Mouse (Mus musculus) neural tube, embryonic 11.5 days (tissue): ENCODE results near the gene Tubgcp5. TPM values are rescaled to one million over a fixed set of nuclear protein-coding genes. Genes with fewer than 3 reads are reported as not detected.

Experiments
- ATAC-seq: fragments of 200-750 bp; cut with Nextera tagmentation; 2 replicates; pipeline ENCODE4 v1.8.0; 2017; ENCODE audit warnings: moderate number of reproducible peaks, mild to moderate bottlenecking, moderate TSS enrichment, moderate library complexity; ENCODE audit not compliant: insufficient read depth, low FRiP score, low TSS enrichment
- DNase-seq: peaks from one replicate; pipeline ENCODE4 v3.0.0-alpha.2; 2015; ENCODE audit warnings: low spot score
- H3K27ac ChIP-seq: fragments of 300-500 bp; sonication (generic); 2 replicates; pipeline ENCODE4 v1.5.1; 2014; ENCODE audit warnings: low read depth, mild to moderate bottlenecking, low read length
- H3K27me3 ChIP-seq: fragments of 300-500 bp; sonication (generic); 2 replicates; pipeline ENCODE4 v1.6.1; 2014; ENCODE audit warnings: mild to moderate bottlenecking, low read length, mixed read lengths; ENCODE audit not compliant: control insufficient read depth, insufficient read depth
- H3K36me3 ChIP-seq: fragments of 300-500 bp; sonication (generic); 2 replicates; pipeline ENCODE4 v1.6.1; 2014; ENCODE audit warnings: mild to moderate bottlenecking, low read length, moderate library complexity, mixed read lengths; ENCODE audit not compliant: control insufficient read depth, insufficient read depth
- H3K4me1 ChIP-seq: fragments of 300-500 bp; sonication (generic); 2 replicates; pipeline ENCODE4 v1.6.1; 2014; ENCODE audit warnings: low read length, mixed read lengths; ENCODE audit not compliant: control insufficient read depth, insufficient read depth
- H3K4me2 ChIP-seq: fragments of 300-500 bp; sonication (generic); 2 replicates; pipeline ENCODE4 v1.6.1; 2014; ENCODE audit warnings: low read depth, mild to moderate bottlenecking, moderate library complexity
- H3K4me3 ChIP-seq: fragments of 300-500 bp; sonication (generic); 2 replicates; pipeline ENCODE4 v1.5.1; 2014; ENCODE audit warnings: low read depth, low read length
- H3K9ac ChIP-seq: fragments of 300-500 bp; sonication (generic); 2 replicates; pipeline ENCODE4 v1.6.1; 2014; ENCODE audit warnings: mild to moderate bottlenecking, low read length
- H3K9me3 ChIP-seq: fragments of 300-500 bp; sonication (generic); 2 replicates; pipeline ENCODE4 v1.6.1; 2016; ENCODE audit warnings: low read length; ENCODE audit not compliant: control insufficient read depth
- WGBS: fragments of 180-500 bp; shearing (Covaris S2); extraction: QIAGEN DNeasy Blood & Tissue Kit; methylation state at CpG from one replicate; pipeline ENCODE4 v1.1.7; 2014; 5-methylcytosine and 5-hydroxymethylcytosine counted together
- polyA plus RNA-seq: library from polyadenylated mRNA; unstranded; fragments of >200 nt; fragmentation: Nextera tagmentation; extraction: Ambion mirVana; gene quantifications from 2 replicates; pipeline ENCODE4 v1.2.1, GENCODE M21; 2014

The Tubgcp5 gene
- polyA plus RNA-seq, 1 experiment from 2014 or later = 34.0 TPM

DNA sequence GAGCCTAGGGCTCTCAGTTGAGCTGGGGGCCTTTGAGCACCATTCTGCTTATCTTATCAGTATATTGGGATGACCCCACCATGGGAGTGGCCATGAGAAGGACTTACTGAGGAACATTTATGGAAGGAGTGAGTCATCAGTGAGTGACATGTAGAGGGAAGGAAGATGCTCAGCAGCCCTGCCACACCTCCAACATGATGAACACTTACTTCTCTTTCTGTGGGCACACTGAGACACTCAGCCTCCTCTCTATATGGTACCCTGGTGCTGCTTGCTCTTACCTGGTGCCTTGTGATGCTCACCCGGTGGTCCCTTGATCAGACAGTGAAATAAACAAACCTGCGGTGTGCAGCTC is 65.5 kb downstream of the Tubgcp5 start:
- H3K27me3 ChIP-seq = no peaks in the 10 kb centered on the region
- WGBS = 95% methylated on average over 2 of the region's 2 CpGs
- no peak overlapping the region for H3K27ac ChIP-seq
- H3K36me3 ChIP-seq = no peaks in the 10 kb centered on the region
- H3K9ac ChIP-seq = no peak overlapping the region
- no peak for DNase-seq
- no peak overlapping the region for H3K4me2 ChIP-seq
- no peak for ATAC-seq
- H3K9me3 ChIP-seq = no peaks in the 10 kb centered on the region
- H3K4me3 ChIP-seq = no peak overlapping the region
- no peaks in the 10 kb centered on the region for H3K4me1 ChIP-seq

DNA sequence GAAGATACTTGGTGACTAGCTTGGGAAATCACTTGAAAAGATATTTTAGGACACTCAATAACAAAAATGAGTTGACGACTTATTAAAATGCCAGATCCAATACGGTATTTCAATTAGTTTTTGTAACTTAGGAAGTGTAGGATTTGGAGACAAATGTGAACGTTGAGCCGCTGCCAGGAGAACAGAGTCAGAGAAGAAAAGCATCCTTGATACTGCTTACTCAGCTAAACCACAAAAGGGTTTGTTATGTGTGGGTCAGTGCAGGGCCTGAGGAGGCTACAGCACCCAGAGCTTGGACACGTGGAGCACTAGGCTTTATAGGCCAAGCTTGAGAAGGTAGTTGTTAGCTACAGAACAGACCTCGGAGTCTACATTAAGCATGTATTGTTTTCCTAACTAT is 66.0 kb downstream of the Tubgcp5 start:
- Histone ChIP-seq H3K9me3 (no peaks in the 10 kb centered on the region), H3K36me3 (no peaks in the 10 kb centered on the region), H3K4me2 (no peak overlapping the region), H3K4me3 (no peak overlapping the region), H3K4me1 (no peaks in the 10 kb centered on the region), H3K27ac (no peak overlapping the region), H3K9ac (no peak overlapping the region), H3K27me3 (no peaks in the 10 kb centered on the region)
- DNase-seq = no peak
- 94% methylated on average over 6 of the region's 6 CpGs for WGBS
- no peak for ATAC-seq

DNA sequence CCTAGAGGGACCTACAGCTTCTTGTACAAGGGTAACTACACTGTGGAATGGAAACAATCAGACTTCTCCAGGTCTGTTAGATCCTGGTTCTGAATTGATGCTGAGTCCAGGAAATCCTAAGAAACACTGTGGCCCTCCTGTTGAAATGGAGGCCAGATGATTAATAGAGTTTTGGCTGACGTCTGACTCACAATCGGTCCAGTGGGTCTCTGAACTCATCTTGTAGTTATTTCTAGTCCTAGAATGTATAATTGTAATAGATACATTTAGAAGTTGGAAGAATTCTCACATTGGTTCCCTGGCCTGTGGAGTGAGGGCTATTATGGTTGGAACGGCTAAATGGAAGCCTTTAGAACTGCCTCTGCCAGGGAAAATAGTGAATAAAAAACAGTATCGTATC is 67.2 kb downstream of the Tubgcp5 start:
- H3K9me3 ChIP-seq = no peaks in the 10 kb centered on the region
- no peak overlapping the region for H3K27ac ChIP-seq
- H3K27me3 ChIP-seq = no peaks in the 10 kb centered on the region
- H3K4me1 ChIP-seq = no peaks in the 10 kb centered on the region
- H3K9ac ChIP-seq = no peak overlapping the region
- WGBS = 89% methylated on average over 4 of the region's 4 CpGs
- H3K4me2 ChIP-seq = no peak overlapping the region
- no peaks in the 10 kb centered on the region for H3K36me3 ChIP-seq
- no peak for ATAC-seq
- DNase-seq = no peak
- no peak overlapping the region for H3K4me3 ChIP-seq

DNA sequence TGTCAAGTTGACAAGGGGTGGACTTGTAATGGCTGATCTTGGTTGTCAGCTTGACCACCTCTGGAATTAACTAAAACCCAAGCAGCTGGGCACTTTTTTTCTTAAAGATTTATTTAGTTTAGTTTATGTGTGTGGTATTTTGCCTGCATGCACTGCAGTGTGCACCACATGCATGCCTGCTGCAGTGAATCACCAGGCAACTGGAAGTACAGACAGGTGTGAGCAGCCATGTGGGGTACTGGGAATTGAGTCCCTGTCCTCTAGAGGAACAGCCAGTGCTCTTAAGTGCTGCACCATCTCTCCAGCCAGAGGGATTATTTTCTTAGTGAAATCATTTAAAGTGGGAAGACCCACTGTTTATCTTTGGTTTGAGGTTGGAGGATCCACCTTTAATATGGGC is 71.1 kb downstream of the Tubgcp5 start:
- Histone ChIP-seq H3K36me3 (no peaks in the 10 kb centered on the region), H3K27ac (no peak overlapping the region), H3K4me1 (no peaks in the 10 kb centered on the region), H3K4me3 (no peak overlapping the region), H3K4me2 (no peak overlapping the region), H3K9ac (no peak overlapping the region), H3K9me3 (no peaks in the 10 kb centered on the region), H3K27me3 (no peaks in the 10 kb centered on the region)
- ATAC-seq = no peak
- DNase-seq = no peak

GRCm38 (mm10) chr7:55865750-55866416 is 71.9 kb downstream of the Tubgcp5 start:
- no peak for ATAC-seq
- H3K9me3 ChIP-seq = no peaks in the 10 kb centered on the region
- H3K4me2 ChIP-seq = no peak overlapping the region
- WGBS = 78% methylated on average over 8 of the region's 8 CpGs
- no peak overlapping the region for H3K4me3 ChIP-seq
- H3K27me3 ChIP-seq = no peaks in the 10 kb centered on the region
- no peak overlapping the region for H3K9ac ChIP-seq
- H3K36me3 ChIP-seq = no peaks in the 10 kb centered on the region
- no peak overlapping the region for H3K27ac ChIP-seq
- no peak for DNase-seq
- no peaks in the 10 kb centered on the region for H3K4me1 ChIP-seq

- no peaks in the 10 kb centered on the region for H3K9me3 ChIP-seq
- 0 out of 2 replicates have a peak, but pooled peaks cover 2% of the 10 kb centered on the region for H3K36me3 ChIP-seq
- H3K27me3 ChIP-seq = no peaks in the 10 kb centered on the region
- DNase-seq (no peak), ATAC-seq (no peak)
- H3K4me2 ChIP-seq = no peak overlapping the region
- no peak overlapping the region for H3K4me3 ChIP-seq
- no peaks in the 10 kb centered on the region for H3K4me1 ChIP-seq
- 88% methylated on average over 7 of the region's 7 CpGs for WGBS
- no peak overlapping the region for H3K9ac ChIP-seq
- H3K27ac ChIP-seq = no peak overlapping the region
Observed at GRCm38 (mm10) chr7:55868247-55868646, 74.3 kb downstream of the Tubgcp5 start.

DNA sequence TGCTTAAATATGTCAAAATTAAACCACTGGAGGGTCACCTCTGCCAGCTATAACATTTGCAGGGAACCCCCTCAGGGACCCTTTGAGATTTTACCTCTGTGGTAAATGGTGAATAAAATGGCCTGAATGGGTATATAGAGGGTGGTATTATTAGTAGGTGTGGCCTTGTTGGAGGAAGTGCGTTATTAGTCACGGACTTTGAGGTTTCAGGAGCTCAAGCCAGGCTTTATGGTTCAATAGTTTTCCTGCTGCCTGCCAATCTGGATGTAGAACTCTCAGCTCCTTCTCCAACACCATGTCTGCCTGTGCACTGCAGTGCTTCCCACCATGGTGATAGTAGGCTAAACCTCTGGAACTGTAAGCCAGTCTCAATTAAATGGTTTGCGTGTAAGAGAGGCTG is 75.3 kb downstream of the Tubgcp5 start:
- no peak overlapping the region for H3K4me3 ChIP-seq
- H3K4me2 ChIP-seq = no peak overlapping the region
- 0 out of 2 replicates have a peak, but pooled peaks cover 2% of the 10 kb centered on the region for H3K36me3 ChIP-seq
- no peak overlapping the region for H3K9ac ChIP-seq
- H3K27me3 ChIP-seq = no peaks in the 10 kb centered on the region
- no peak for DNase-seq
- H3K4me1 ChIP-seq = no peaks in the 10 kb centered on the region
- H3K27ac ChIP-seq = no peak overlapping the region
- WGBS = 71% methylated on average over 3 of the region's 3 CpGs
- ATAC-seq = no peak
- H3K9me3 ChIP-seq = no peaks in the 10 kb centered on the region

- Histone ChIP-seq H3K9ac (no peak overlapping the region), H3K27ac (no peak overlapping the region), H3K4me3 (no peak overlapping the region), H3K27me3 (no peaks in the 10 kb centered on the region), H3K36me3 (0 out of 2 replicates have a peak, but pooled peaks cover 2% of the 10 kb centered on the region), H3K4me1 (no peaks in the 10 kb centered on the region), H3K4me2 (no peak overlapping the region), H3K9me3 (no peaks in the 10 kb centered on the region)
- WGBS = 87% methylated on average over 6 of the region's 6 CpGs
- ATAC-seq (no peak), DNase-seq (no peak)
Observed at GRCm38 (mm10) chr7:55870340-55871020, 76.5 kb downstream of the Tubgcp5 start.

DNA sequence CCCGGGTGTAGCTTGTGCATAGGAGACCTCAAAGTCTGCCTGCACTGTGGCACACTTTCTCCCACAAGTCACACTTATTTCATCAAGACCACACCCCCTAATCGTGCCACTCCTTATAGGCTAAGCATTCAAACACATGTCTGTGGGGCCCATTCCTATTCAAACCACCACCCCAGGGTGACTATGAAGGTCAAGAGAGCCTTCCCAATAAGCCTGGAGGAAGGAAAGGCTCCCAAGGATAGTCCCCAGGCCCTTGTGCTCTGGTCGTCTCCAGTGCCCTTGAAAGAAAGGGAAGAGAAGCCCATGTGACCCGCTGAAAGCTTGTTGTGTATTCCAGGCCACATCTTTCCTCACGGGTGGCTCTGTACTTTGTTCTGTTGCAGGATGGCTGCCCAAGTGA is 77.5 kb downstream of the Tubgcp5 start:
- Histone ChIP-seq H3K9me3 (no peaks in the 10 kb centered on the region), H3K4me1 (no peaks in the 10 kb centered on the region), H3K27ac (no peak overlapping the region), H3K4me3 (no peak overlapping the region), H3K27me3 (no peaks in the 10 kb centered on the region), H3K36me3 (0 out of 2 replicates have a peak, but pooled peaks cover 2% of the 10 kb centered on the region), H3K9ac (no peak overlapping the region), H3K4me2 (no peak overlapping the region)
- WGBS = 76% methylated on average over 5 of the region's 5 CpGs
- ATAC-seq (no peak), DNase-seq (no peak)
